Mouse (Mus musculus) mouse trophoblast stem cell (cell line): ENCODE measurements around the gene Ccnj.

Source experiments
- in situ Hi-C, 2 experiments: fragments of 300-500 bp; cut with MseI, MboI; formaldehyde crosslinking; loops; 2 replicates in 1 of 2; 3 replicates in 1 of 2; pipeline ENCODE4 v1.15.1; 2025

Gene Ccnj

GRCm38 (mm10) chr19:40830703-40831415 lies at the start of gene Ccnj:
Gene Ccnj (plus strand): TSS chr19:40831279.
- in situ Hi-C loops = no loop called here

GRCm38 (mm10) chr19:40788004-40788714 lies 42.9 kb upstream of the Ccnj start:
- in situ Hi-C loops = no loop called here

DNA sequence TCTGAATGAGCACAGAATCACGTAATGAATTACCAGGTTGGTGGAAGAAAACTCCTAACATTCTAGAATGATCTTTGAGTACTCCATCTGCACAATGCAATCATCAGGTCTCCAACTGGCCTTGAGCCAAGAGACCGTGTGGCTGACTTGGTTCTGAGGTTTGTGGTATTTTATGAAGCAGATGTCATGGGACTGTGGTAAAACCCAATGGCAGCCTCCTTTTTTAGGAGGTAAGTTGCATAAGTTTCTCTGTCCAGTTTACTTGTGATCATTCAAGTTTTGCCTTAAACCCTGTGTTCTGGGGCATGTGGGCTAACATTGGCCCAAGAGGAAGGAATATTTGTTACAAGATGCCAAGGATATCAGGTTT lies 42.4 kb upstream of the Ccnj start:
- in situ Hi-C loops = no loop called here

DNA sequence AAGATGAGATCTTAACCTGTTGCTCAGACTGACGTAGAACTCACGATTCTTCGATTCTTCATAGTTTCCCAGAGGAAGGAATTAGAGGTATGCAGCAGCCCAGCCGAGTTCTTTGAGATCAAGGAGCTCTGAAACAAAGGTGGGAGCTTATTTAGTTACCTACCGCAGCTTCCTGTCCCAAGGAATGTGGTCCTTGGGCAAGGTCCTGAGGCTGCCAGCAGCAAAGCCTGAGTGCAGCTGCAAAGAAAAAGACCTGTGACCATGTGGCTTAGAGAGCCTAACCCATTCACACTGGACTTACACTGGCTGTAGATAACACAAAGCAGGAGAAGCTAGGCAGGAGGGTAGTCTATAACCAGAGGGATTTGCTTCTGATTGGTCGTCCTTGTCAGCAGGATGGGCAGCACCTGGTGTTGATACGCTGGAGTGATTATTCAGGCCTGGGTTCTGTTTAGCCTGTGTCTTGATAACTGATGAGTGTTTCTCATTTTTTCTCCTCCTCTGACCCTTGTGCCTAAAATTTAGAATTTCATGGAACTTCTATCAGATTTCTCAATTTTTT lies 25.8 kb upstream of the Ccnj start:
- in situ Hi-C loops = no loop called here

- in situ Hi-C loops = no loop called here
These were observed 21.2 kb upstream of the Ccnj start for GRCm38 (mm10) chr19:40809858-40810257.

GRCm38 (mm10) chr19:40811840-40812239 lies 19.2 kb upstream of the Ccnj start:
- in situ Hi-C loops = no loop called here

GRCm38 (mm10) chr19:40812778-40813177 lies 18.3 kb upstream of the Ccnj start:
- in situ Hi-C loops = no loop called here

- in situ Hi-C loops = no loop called here
These were observed 17.7 kb upstream of the Ccnj start for GRCm38 (mm10) chr19:40813385-40813784.

DNA sequence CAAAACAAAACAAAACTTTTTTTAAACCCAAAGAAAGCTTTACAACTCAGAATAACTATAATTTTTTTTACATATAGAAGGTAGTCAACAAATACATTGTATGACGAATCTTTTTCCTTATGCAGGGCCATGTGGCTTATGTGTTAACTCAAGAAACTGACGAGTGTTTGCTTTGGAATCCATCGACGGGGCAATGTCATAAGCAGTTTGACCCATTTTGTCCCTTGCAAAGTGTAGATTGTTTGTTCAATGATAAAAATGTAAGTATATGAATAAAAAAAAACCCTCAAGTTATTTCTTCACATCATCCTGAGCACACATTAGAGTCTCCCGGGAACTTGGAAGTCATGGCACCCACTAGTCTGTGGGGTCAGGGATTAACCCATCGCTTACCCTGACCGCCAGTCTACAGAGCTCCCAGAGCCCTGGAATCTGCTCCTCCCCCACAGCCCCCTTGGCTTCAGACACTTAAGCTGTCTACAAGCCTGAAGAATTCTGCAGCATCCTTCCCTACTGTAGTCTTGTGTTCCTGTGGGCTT lies 15.4 kb upstream of the Ccnj start:
- in situ Hi-C loops = no loop called here

GRCm38 (mm10) chr19:40817901-40818532 lies 13.1 kb upstream of the Ccnj start:
- in situ Hi-C loops = no loop called here

DNA sequence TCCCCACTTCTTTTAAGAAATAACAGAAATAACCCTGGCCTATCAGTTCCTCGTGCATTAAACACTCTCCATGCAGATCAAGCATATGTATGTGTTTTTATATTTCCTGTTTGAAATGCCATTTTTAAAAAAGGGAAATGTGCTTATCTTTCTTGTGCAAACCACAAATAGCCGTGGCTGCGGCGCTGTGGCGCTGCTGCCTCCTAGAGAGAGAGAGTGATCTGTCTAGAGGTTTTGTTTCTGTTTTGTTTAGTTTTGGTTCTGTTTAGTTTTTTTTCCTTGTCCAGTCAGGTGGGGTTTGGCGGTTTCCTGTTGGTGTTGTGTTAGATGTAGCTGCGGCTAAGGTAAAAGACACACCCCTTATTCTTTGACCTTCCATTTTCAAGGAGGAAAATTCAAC lies 12.3 kb upstream of the Ccnj start:
- in situ Hi-C loops = no loop called here

- in situ Hi-C loops = no loop called here
These were observed 9.7 kb upstream of the Ccnj start for GRCm38 (mm10) chr19:40821306-40821825.

DNA sequence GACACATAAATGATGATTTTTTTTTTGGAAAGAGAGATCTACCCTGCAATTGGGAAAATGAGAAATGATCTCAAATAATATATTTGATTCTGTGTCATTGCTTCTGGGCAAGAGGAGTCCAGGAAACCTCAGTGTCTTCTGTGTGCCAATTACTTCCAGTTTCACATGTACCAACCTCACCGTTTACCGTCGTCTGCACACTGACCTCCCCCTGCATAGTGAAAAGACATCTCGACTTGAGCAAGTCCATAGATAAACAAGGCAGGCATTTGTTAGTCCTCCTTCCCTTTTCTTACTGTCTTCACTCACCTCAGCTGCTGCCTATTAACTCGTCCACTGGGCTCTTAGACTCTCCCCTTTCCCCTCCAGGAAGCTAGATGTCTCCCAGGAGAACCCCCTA lies 5.4 kb upstream of the Ccnj start:
- in situ Hi-C loops = no loop called here

DNA sequence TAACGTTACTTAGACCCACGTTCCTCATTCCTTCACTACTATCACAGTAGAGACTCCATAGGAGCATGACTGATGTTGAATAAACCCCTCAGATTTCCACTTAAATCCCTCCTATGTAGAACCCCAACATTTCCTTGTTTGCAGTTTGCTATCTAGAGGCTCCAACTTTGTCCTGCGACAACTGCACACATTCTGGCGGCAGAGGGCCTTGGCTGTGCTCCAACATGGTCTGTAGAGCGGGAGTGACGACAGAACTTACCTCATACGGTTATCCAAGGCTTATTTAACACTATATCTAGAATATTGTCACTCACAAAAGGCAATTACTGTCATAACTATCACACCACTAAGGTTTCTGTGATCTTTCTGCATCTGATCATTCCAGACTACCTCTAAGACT lies 4.3 kb upstream of the Ccnj start:
- in situ Hi-C loops = no loop called here

GRCm38 (mm10) chr19:40830198-40830597 lies 881 bp upstream of the Ccnj start:
- in situ Hi-C loops = no loop called here

DNA sequence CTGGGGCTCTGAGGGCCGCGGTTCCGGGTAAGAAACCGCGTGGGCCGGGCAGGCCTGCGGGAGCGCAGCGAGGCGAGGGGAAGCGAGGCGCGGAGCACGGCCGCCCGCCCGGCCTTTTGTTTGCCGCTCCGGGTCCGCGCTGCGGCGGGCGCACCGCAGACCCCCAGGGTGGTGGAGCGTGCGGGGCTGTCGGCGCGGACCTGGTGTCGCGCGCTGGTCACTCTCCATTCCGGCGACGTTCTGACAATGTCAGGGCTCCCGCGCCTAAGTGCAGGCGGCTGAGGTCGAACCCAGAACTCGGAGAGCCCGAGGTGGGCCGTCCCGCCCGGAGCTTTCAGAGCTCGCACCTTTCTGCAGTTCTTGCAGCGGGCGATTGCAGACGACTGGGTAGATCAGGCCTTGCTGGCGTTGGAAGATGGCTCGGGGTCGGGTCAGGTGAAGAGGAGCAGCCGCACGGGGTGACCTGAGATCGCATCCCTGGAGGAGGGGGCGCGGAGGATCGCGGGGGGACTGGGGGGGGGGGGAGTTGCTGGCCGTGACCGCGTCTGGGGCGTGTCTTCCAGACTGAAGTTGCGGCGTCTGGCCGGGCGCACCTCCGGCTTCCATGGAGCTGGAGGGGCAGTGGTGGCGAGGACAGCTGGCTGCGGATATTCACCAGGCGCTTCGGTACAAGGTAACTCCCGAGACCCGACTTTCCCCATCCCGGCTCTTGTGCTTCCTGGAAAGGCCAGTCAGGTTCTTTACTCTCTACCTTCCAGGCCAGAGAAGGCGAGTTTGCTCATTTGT lies 530 bp downstream of the Ccnj start:
- in situ Hi-C loops = no loop called here

DNA sequence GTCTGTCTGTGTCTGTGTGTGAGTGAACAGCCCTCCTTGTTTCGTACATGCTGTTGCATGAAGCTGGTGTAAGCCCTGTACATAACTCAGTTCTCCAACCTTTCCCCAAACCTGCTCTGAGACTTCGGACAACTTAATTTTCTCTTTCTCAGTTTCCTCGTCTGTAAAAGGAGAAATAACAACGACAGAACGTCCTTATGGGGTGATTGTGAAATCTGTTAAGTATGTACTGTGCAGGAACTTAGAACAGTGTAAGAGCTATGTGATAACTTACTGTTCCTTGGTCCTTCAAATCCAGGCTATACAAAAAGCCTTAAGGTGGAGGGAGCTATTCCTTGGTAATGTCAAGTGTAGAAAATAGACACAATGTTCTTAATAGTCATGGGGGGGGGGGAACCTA lies 1.3 kb downstream of the Ccnj start:
- in situ Hi-C loops = no loop called here

DNA sequence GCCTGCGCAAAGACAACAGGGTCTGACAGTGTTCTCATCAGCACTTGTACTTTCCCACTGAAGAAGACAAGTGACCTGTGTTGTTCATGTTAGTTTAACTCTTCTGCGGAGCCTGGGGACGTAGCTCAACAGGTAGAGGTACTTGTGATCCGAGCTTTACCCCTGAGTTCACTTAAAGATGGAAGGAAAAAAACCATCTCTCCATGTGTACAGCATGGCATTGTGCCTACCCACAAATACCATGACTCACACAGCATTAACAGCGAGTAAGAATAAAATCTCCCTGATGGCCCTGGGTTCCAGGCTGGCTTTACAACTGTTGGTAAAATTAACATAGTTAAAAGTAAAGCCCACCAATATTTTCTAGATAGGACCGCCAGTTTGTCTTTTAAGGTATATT lies 3.4 kb downstream of the Ccnj start:
- in situ Hi-C loops = no loop called here

GRCm38 (mm10) chr19:40838205-40838604 lies 7.1 kb downstream of the Ccnj start:
- in situ Hi-C loops = no loop called here

DNA sequence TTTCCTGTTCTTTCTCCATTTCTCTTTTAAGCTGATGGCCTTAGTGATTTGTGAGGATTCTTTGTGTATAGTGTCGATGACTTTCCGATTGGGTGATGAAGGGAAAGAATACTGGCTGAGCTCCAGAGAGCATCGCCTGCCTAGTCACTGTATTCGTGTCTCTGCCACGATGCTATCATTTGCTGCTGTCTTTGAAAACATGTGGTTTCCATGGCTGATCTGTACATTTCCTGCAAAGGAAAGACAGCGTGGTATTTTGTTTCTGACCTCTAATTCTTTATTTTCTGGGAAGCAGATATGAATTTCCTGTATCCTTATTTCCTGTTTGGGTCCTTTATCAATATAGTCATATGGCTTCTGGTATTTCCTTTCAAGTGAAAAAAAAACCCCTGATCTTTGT lies 9.2 kb downstream of the Ccnj start:
- in situ Hi-C loops = no loop called here

DNA sequence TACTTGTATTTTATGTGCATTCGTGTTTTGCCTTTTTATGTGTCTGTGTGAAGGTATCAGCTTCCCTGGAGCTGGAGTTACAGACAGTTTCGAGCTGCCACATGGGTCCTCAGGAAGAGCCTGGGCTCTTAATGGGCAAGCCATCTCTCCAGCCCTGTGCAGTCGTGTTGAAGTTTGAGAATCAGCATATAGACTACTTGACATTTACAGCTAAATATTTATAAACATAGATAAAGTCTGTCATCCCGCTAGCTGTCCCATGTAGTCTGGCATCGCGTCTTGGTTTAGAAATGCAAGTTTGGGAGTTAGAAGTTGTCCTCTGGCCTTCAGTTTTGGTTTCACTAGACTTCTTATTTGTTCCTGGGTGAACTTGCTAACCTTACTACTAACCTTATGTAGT lies 10.0 kb downstream of the Ccnj start:
- in situ Hi-C loops = no loop called here
